Mouse (Mus musculus): ENCODE results near the gene Cyth1.

DNA sequence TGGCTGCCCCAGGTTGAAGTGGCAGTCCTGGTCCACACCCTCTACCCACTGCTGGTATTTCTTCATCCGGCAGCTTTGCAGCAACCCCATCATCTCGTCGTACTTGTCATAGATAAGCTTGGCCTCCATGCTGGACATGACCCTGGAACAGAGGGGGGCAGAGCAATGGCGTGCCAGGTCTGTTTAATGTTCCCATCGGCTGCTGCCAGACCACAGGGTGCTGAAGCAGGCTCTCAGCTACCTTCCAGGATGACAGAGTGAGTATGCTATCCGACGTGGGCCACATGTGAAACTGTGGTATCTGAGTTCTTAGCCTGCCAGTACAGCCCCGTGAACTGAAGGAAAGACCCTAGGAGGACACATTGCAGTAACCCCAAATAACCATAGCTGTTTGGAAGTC, 129.6 kb downstream of the Cyth1 start:
- TF ChIP-seq TAL1 (IDR thresholded peaks at IDR 0.05; ENCODE audit: low read length) (no peak), GATA1 (IDR thresholded peaks at IDR 0.05; ENCODE audit: low read length) (no peak)

Data from erythroblast, embryonic 14.5 days (primary cell).